Mouse (Mus musculus) kidney, embryonic 15.5 days (tissue): ENCODE measurements around the gene Pacsin3. TPM values are rescaled to one million over a fixed set of nuclear protein-coding genes. Genes with fewer than 3 reads are reported as not detected.

ENCODE experiments used
- ATAC-seq: fragments of 200-750 bp; cut with Nextera tagmentation; replicated peaks from 2 replicates; pipeline ENCODE4 v1.8.0; 2017; ENCODE audit warnings: moderate TSS enrichment; ENCODE audit not compliant: low FRiP score
- H3K27ac ChIP-seq: fragments of 300-500 bp; sonication (generic); 2 replicates; pipeline ENCODE4 v1.5.1; 2015; ENCODE audit warnings: mild to moderate bottlenecking, inconsistent platforms
- H3K27me3 ChIP-seq: fragments of 300-500 bp; sonication (generic); 2 replicates; pipeline ENCODE4 v1.6.1; 2015; ENCODE audit warnings: inconsistent platforms
- H3K36me3 ChIP-seq: fragments of 300-500 bp; sonication (generic); 2 replicates; pipeline ENCODE4 v1.6.1; 2015; ENCODE audit warnings: inconsistent platforms
- H3K4me1 ChIP-seq: fragments of 300-500 bp; sonication (generic); 2 replicates; pipeline ENCODE4 v1.6.1; 2015; ENCODE audit warnings: inconsistent platforms
- H3K4me2 ChIP-seq: fragments of 300-500 bp; sonication (generic); 2 replicates; pipeline ENCODE4 v1.6.1; 2015; ENCODE audit warnings: moderate library complexity, mild to moderate bottlenecking, inconsistent platforms
- H3K4me3 ChIP-seq: fragments of 300-500 bp; sonication (generic); replicated peaks from 2 replicates; pipeline ENCODE4 v1.5.1; 2015; ENCODE audit warnings: mild to moderate bottlenecking, inconsistent platforms
- H3K9ac ChIP-seq: fragments of 300-500 bp; sonication (generic); 2 replicates; pipeline ENCODE4 v1.6.1; 2015; ENCODE audit warnings: mild to moderate bottlenecking, inconsistent platforms
- H3K9me3 ChIP-seq: fragments of 300-500 bp; sonication (generic); replicated peaks from 2 replicates; pipeline ENCODE4 v1.6.1; 2016; ENCODE audit warnings: inconsistent platforms
- WGBS: fragments of 180-500 bp; shearing (Covaris S2); methylation state at CpG from one replicate; pipeline ENCODE4 v1.1.7; 2015; ENCODE audit warnings: mixed read lengths; 5-methylcytosine and 5-hydroxymethylcytosine counted together
- polyA plus RNA-seq: library from polyadenylated mRNA; unstranded; fragments of >200 nt; fragmentation: Nextera tagmentation; extraction: Ambion mirVana; gene quantifications from 2 replicates; pipeline ENCODE4 v1.2.1, GENCODE M21; 2015

Gene Pacsin3
- polyA plus RNA-seq, 1 experiment from 2014 or later: 40.3 TPM

GRCm38 (mm10) chr2:91285885-91286505 lies 30.2 kb downstream of the Pacsin3 start:
- Histone ChIP-seq H3K27me3 (no peaks in the 10 kb centered on the region), H3K27ac (no peak overlapping the region), H3K36me3 (no peaks in the 10 kb centered on the region), H3K9me3 (no peaks in the 10 kb centered on the region), H3K9ac (no peak overlapping the region), H3K4me2 (no peak overlapping the region), H3K4me3 (no peak overlapping the region), H3K4me1 (peaks cover 10% of the 10 kb centered on the region)
- WGBS: 16% methylated on average over 7 of the region's 7 CpGs
- ATAC-seq: no peak; the same call in 1 of the 2 replicates

GRCm38 (mm10) chr2:91287563-91287962 lies 31.8 kb downstream of the Pacsin3 start:
- Histone ChIP-seq H3K36me3 (no peaks in the 10 kb centered on the region), H3K27ac (0 out of 2 replicates have a peak overlapping the region, but pooled peaks have one; percentile 20), H3K4me3 (no peak overlapping the region), H3K4me1 (peaks cover 10% of the 10 kb centered on the region), H3K9ac (no peak overlapping the region), H3K4me2 (no peak overlapping the region), H3K9me3 (no peaks in the 10 kb centered on the region), H3K27me3 (no peaks in the 10 kb centered on the region)
- no peak for ATAC-seq
- 61% methylated on average over 6 of the region's 6 CpGs for WGBS

GRCm38 (mm10) chr2:91291197-91292007 lies 35.6 kb downstream of the Pacsin3 start:
- peak; percentile 66; the same call in 1 of the 2 replicates for ATAC-seq
- Histone ChIP-seq H3K36me3 (no peaks in the 10 kb centered on the region), H3K9me3 (no peaks in the 10 kb centered on the region), H3K9ac (no peak overlapping the region), H3K4me1 (peaks cover 10% of the 10 kb centered on the region), H3K27ac (peak overlapping the region; percentile 37; the same call in 1 of the 2 replicates), H3K4me2 (no peak overlapping the region), H3K4me3 (no peak overlapping the region), H3K27me3 (no peaks in the 10 kb centered on the region)
- 58% methylated on average over 12 of the region's 12 CpGs for WGBS

GRCm38 (mm10) chr2:91294226-91294625 lies 38.5 kb downstream of the Pacsin3 start:
- WGBS: 86% methylated on average over 3 of the region's 3 CpGs
- H3K27ac ChIP-seq: no peak overlapping the region
- H3K9ac ChIP-seq: no peak overlapping the region
- no peaks in the 10 kb centered on the region for H3K9me3 ChIP-seq
- no peak overlapping the region for H3K4me2 ChIP-seq
- no peaks in the 10 kb centered on the region for H3K36me3 ChIP-seq
- H3K27me3 ChIP-seq: no peaks in the 10 kb centered on the region
- H3K4me1 ChIP-seq: peaks cover 10% of the 10 kb centered on the region
- H3K4me3 ChIP-seq: no peak overlapping the region
- no peak for ATAC-seq

- ATAC-seq: no peak
- Histone ChIP-seq H3K4me2 (no peak overlapping the region), H3K9ac (no peak overlapping the region), H3K27ac (no peak overlapping the region), H3K9me3 (no peaks in the 10 kb centered on the region), H3K27me3 (no peaks in the 10 kb centered on the region), H3K36me3 (no peaks in the 10 kb centered on the region), H3K4me1 (peaks cover 10% of the 10 kb centered on the region), H3K4me3 (no peak overlapping the region)
- WGBS: 90% methylated on average over 5 of the region's 5 CpGs
Measured at GRCm38 (mm10) chr2:91295895-91296294, 40.1 kb downstream of the Pacsin3 start.

- ATAC-seq: no peak
- WGBS: 71% methylated on average over 3 of the region's 3 CpGs
- H3K27ac ChIP-seq: no peak overlapping the region
- H3K27me3 ChIP-seq: no peaks in the 10 kb centered on the region
- H3K9me3 ChIP-seq: no peaks in the 10 kb centered on the region
- H3K4me1 ChIP-seq: no peaks in the 10 kb centered on the region
- H3K9ac ChIP-seq: no peak overlapping the region
- no peaks in the 10 kb centered on the region for H3K36me3 ChIP-seq
- no peak overlapping the region for H3K4me3 ChIP-seq
- no peak overlapping the region for H3K4me2 ChIP-seq
Measured at GRCm38 (mm10) chr2:91299156-91299555, 43.4 kb downstream of the Pacsin3 start.

GRCm38 (mm10) chr2:91300784-91301183 lies 45.0 kb downstream of the Pacsin3 start:
- Histone ChIP-seq H3K4me3 (no peak overlapping the region), H3K27ac (no peak overlapping the region), H3K4me2 (no peak overlapping the region), H3K36me3 (no peaks in the 10 kb centered on the region), H3K9ac (no peak overlapping the region), H3K27me3 (no peaks in the 10 kb centered on the region), H3K4me1 (no peaks in the 10 kb centered on the region), H3K9me3 (no peaks in the 10 kb centered on the region)
- 96% methylated on average over 2 of the region's 2 CpGs for WGBS
- no peak for ATAC-seq

GRCm38 (mm10) chr2:91301836-91302235 lies 46.1 kb downstream of the Pacsin3 start:
- ATAC-seq: no peak
- Histone ChIP-seq H3K9me3 (no peaks in the 10 kb centered on the region), H3K4me3 (no peak overlapping the region), H3K27me3 (no peaks in the 10 kb centered on the region), H3K36me3 (no peaks in the 10 kb centered on the region), H3K4me1 (no peaks in the 10 kb centered on the region), H3K27ac (no peak overlapping the region), H3K4me2 (no peak overlapping the region), H3K9ac (no peak overlapping the region)
- WGBS: 89% methylated on average over 2 of the region's 2 CpGs

GRCm38 (mm10) chr2:91302845-91303244 lies 47.1 kb downstream of the Pacsin3 start:
- no peak overlapping the region for H3K4me2 ChIP-seq
- no peaks in the 10 kb centered on the region for H3K36me3 ChIP-seq
- H3K4me1 ChIP-seq: no peaks in the 10 kb centered on the region
- no peak for ATAC-seq
- 62% methylated on average over 3 of the region's 3 CpGs for WGBS
- H3K9ac ChIP-seq: no peak overlapping the region
- H3K9me3 ChIP-seq: no peaks in the 10 kb centered on the region
- H3K27me3 ChIP-seq: no peaks in the 10 kb centered on the region
- H3K4me3 ChIP-seq: no peak overlapping the region
- no peak overlapping the region for H3K27ac ChIP-seq

- 93% methylated on average over 9 of the region's 9 CpGs for whole genome bisulfite sequencing
Measured at GRCm38 (mm10) chr2:91305926-91306325, 50.2 kb downstream of the Pacsin3 start.

GRCm38 (mm10) chr2:91306589-91306988 lies 50.8 kb downstream of the Pacsin3 start:
- Histone ChIP-seq H3K36me3 (no peaks in the 10 kb centered on the region), H3K4me3 (no peak overlapping the region), H3K27me3 (no peaks in the 10 kb centered on the region), H3K9me3 (no peaks in the 10 kb centered on the region), H3K27ac (no peak overlapping the region), H3K4me2 (no peak overlapping the region), H3K9ac (no peak overlapping the region), H3K4me1 (peaks cover 8% of the 10 kb centered on the region)
- no peak for ATAC-seq

More at GRCm38 (mm10) chr2:91305926-91306325, 50.2 kb downstream of the Pacsin3 start:
- Histone ChIP-seq H3K4me2 (no peak overlapping the region), H3K9ac (no peak overlapping the region), H3K27me3 (no peaks in the 10 kb centered on the region), H3K4me3 (no peak overlapping the region), H3K27ac (no peak overlapping the region), H3K4me1 (peaks cover 8% of the 10 kb centered on the region), H3K36me3 (no peaks in the 10 kb centered on the region), H3K9me3 (no peaks in the 10 kb centered on the region)
- no peak for ATAC-seq

- ATAC-seq: peak; percentile 72; the same call in 1 of the 2 replicates
- no peak overlapping the region for H3K27ac ChIP-seq
- 20% methylated on average over 5 of the region's 5 CpGs for WGBS
- no peaks in the 10 kb centered on the region for H3K9me3 ChIP-seq
- peaks cover 18% of the 10 kb centered on the region for H3K4me1 ChIP-seq
- no peaks in the 10 kb centered on the region for H3K36me3 ChIP-seq
- no peak overlapping the region for H3K4me3 ChIP-seq
- no peak overlapping the region for H3K4me2 ChIP-seq
- no peak overlapping the region for H3K9ac ChIP-seq
- H3K27me3 ChIP-seq: no peaks in the 10 kb centered on the region
Measured at GRCm38 (mm10) chr2:91308680-91309079, 52.9 kb downstream of the Pacsin3 start.
